Comparison of ENCODE assay signal across 9 mouse cellular contexts in genomic region chr11:4440978-4441377, GRCm38 (mm10). TPM values are rescaled to one million over a fixed set of nuclear protein-coding genes. Genes with fewer than 3 reads are reported as not detected.
DNase-seq lines count a peak whose midpoint lies in the region; ATAC-seq and TF ChIP-seq lines count a peak whose summit lies in the region.
"Had no signal": no experiment of that assay in that cellular context is flagged by ENCODE, and none has a peak within 500 bp of the region (broad histone marks: within the 10 kb centered on the region; RNA-seq: fewer than 3 reads in every experiment).

Hormad2 (minus strand) TSS chr11:4441105.

- no peak within 1 kb of the TSS for H3K4me3 ChIP-seq in liver, postnatal 0 days (ENCODE audit: low read depth, low read length)
- H3K4me3 ChIP-seq: megakaryocyte, embryonic 14.5 days had no signal

- no peak for ATAC-seq in liver, postnatal 0 days
- no peak for ATAC-seq in CD4-positive, CD25-positive, alpha-beta regulatory T cell, adult 4 months

- no peak within 1 kb of the TSS for H3K9ac ChIP-seq in liver, postnatal 0 days (replicated peaks)

- no peaks in the 10 kb centered on the region for H3K27me3 ChIP-seq in liver, postnatal 0 days (ENCODE audit: insufficient read depth, low read length)

- no peak for TF ChIP-seq CTCF in liver, postnatal 0 days (IDR thresholded peaks at IDR 0.05; ENCODE audit: low read depth)

- no peaks in the 10 kb centered on the region for H3K36me3 ChIP-seq in liver, postnatal 0 days (replicated peaks; ENCODE audit: insufficient read depth, low read length)

- 0 out of 2 replicates have a peak, but pooled peaks cover 2% of the 10 kb centered on the region for H3K4me1 ChIP-seq in liver, postnatal 0 days (ENCODE audit: insufficient read depth)

- peak; percentile 14 for DNase-seq in adrenal gland, adult 2 months
- no peak for DNase-seq in adrenal gland, adult 18-20 months (ENCODE audit: low spot score in 2 of 2)
- peak; percentile 10 for DNase-seq in ovary, postnatal 36 days (ENCODE audit: low spot score)
- DNase-seq in ovary, postnatal 10 days (ENCODE audit: low spot score): no peak
- DNase-seq in liver, postnatal 0 days: peak; percentile 19
- no peak for DNase-seq in MN1 (ENCODE audit: low spot score)
- no peak for DNase-seq in frontal cortex, postnatal 36 days (ENCODE audit: low spot score in 2 of 2)

- 52% methylated on average over 19 of the region's 19 CpGs for WGBS in liver, postnatal 0 days (ENCODE audit: insufficient replicate concordance)

- no peak for TF ChIP-seq EP300 in liver, postnatal 0 days (IDR thresholded peaks at IDR 0.05; ENCODE audit: low read depth)

- H3K27ac ChIP-seq in liver, postnatal 0 days (ENCODE audit: low read depth): no peak within 1 kb of the TSS

- H3K9me3 ChIP-seq in liver, postnatal 0 days (ENCODE audit: low read length): no peaks in the 10 kb centered on the region
- H3K9me3 ChIP-seq: megakaryocyte, embryonic 14.5 days had no signal

- no peak within 1 kb of the TSS for H3K4me2 ChIP-seq in liver, postnatal 0 days (ENCODE audit: low read depth, low read length)

RNA-seq across cellular contexts. Expression of gene Hormad2, which starts in this region (rescaled TPM):
- 1 to 10 TPM in 1 of 2 experiments, under 1 TPM in 1; 0.43 to 1.2 TPM for total RNA-seq in adrenal gland, adult 2 months (2021)
- 0.08 TPM in 1 of 2 replicates, not detected in the other for polyA plus RNA-seq in adrenal gland, adult 2 months (2012; rRNA removed)
- under 1 TPM; 0.30 to 0.77 TPM for total RNA-seq in adrenal gland, adult 18-20 months (2021)
- 0.24 and 0.29 TPM in 2 replicates for polyA plus RNA-seq in liver, postnatal 0 days (2015; fragmentation: Nextera tagmentation; extraction: Ambion mirVana)
- polyA plus RNA-seq in CD4-positive, CD25-positive, alpha-beta regulatory T cell, adult 4 months (2017; shearing (Covaris generic)): under 1 TPM; 0.42 to 0.98 TPM

Comparison
In these comparisons a context has a peak if more than half of its experiments do, and no peak if none do; other contexts are left out.
1. DNase-seq: peak in adrenal gland, adult 2 months (single experiment) and ovary, postnatal 36 days (single experiment); none in adrenal gland, adult 18-20 months (0 of 2), ovary, postnatal 10 days (single experiment), MN1 (single experiment) and frontal cortex, postnatal 36 days (0 of 2).
2. Peak in DNase-seq in liver, postnatal 0 days; RNA of the gene not detected or under 1 TPM.